Mouse (Mus musculus) limb, embryonic 14.5 days (tissue): ENCODE results near the gene Ost4. TPM values are rescaled to one million over a fixed set of nuclear protein-coding genes. Genes with fewer than 3 reads are reported as not detected.
"Not testable (repeated sequence)": the region's sequence is repeated elsewhere in the genome, so short reads cannot be mapped to it uniquely, and the experiment has no call there.

Source experiments
- ATAC-seq: fragments of 200-750 bp; cut with Nextera tagmentation; 2 replicates; pipeline ENCODE4 v1.8.0; 2017; ENCODE audit warnings: low read depth, moderate number of reproducible peaks, moderate TSS enrichment; ENCODE audit not compliant: low FRiP score
- DNase-seq: peaks from one replicate; pipeline ENCODE4 v3.0.0-alpha.2; 2015; ENCODE audit warnings: low spot score
- H3K27ac ChIP-seq: fragments of 300-500 bp; sonication (generic); replicated peaks from 2 replicates; pipeline ENCODE4 v1.5.1; 2014; ENCODE audit warnings: low read depth, mild to moderate bottlenecking, low read length, moderate library complexity, mixed read lengths
- H3K27me3 ChIP-seq: fragments of 300-500 bp; sonication (generic); 2 replicates; pipeline ENCODE4 v1.6.1; 2014; ENCODE audit warnings: low read length, mixed read lengths; ENCODE audit not compliant: control insufficient read depth, insufficient read depth
- H3K36me3 ChIP-seq: fragments of 300-500 bp; sonication (generic); 2 replicates; pipeline ENCODE4 v1.6.1; 2014; ENCODE audit warnings: mild to moderate bottlenecking, low read length, moderate library complexity, mixed read lengths; ENCODE audit not compliant: control insufficient read depth, insufficient read depth
- H3K4me1 ChIP-seq: fragments of 300-500 bp; sonication (generic); 2 replicates; pipeline ENCODE4 v1.6.1; 2014; ENCODE audit warnings: antibody characterized with exemption, low read length, mixed read lengths; ENCODE audit not compliant: control insufficient read depth, insufficient read depth
- H3K4me2 ChIP-seq: fragments of 300-500 bp; sonication (generic); replicated peaks from 2 replicates; pipeline ENCODE4 v1.6.1; 2014; ENCODE audit warnings: low read depth, mild to moderate bottlenecking, low read length, moderate library complexity; ENCODE audit not compliant: severe bottlenecking
- H3K4me3 ChIP-seq: fragments of 300-500 bp; sonication (generic); replicated peaks from 2 replicates; pipeline ENCODE4 v1.5.1; 2014; ENCODE audit warnings: low read length
- H3K9ac ChIP-seq: fragments of 300-500 bp; sonication (generic); 2 replicates; pipeline ENCODE4 v1.6.1; 2014; ENCODE audit warnings: mild to moderate bottlenecking, low read depth, low read length, moderate library complexity; ENCODE audit not compliant: severe bottlenecking
- H3K9me3 ChIP-seq: fragments of 300-500 bp; sonication (generic); 2 replicates; pipeline ENCODE4 v1.6.1; 2016; ENCODE audit warnings: low read length; ENCODE audit not compliant: control insufficient read depth
- POLR2A ChIP-seq: fragments of 200-500 bp; IDR thresholded peaks from 2 replicates; pipeline ENCODE4 v1.8.0; 2012; ENCODE audit warnings: inconsistent platforms, mild to moderate bottlenecking, moderate library complexity, borderline replicate concordance; ENCODE audit not compliant: insufficient read depth, insufficient read length; ENCODE audit errors: extremely low read depth
- WGBS: fragments of 180-500 bp; shearing (Covaris S2); extraction: QIAGEN DNeasy Blood & Tissue Kit; methylation state at CpG from one replicate; pipeline ENCODE4 v1.1.7; 2014; 5-methylcytosine and 5-hydroxymethylcytosine counted together
- polyA plus RNA-seq, 2 experiments: library from polyadenylated mRNA; depleted of rRNA in 1 of 2; stranded (reverse) in 1 of 2; unstranded in 1 of 2; fragments of >200 nt; fragmentation: Nextera tagmentation in 1 of 2; extraction: Ambion mirVana in 1 of 2; gene quantifications; 2 replicates each; pipeline versions ENCODE4 v1.2.1 to v1.2.3; 2012 to 2014

The Ost4 gene
- polyA plus RNA-seq, 2 experiments = 364 to 567 TPM

GRCm38 (mm10) chr5:30887331-30887761 lies 20.2 kb downstream of the Ost4 start:
- H3K36me3 ChIP-seq = peaks cover 20% of the 10 kb centered on the region
- peak; percentile 20 for ATAC-seq
- peak overlapping the region; percentile 80 for H3K4me3 ChIP-seq
- peaks cover 10% of the 10 kb centered on the region for H3K4me1 ChIP-seq
- H3K27me3 ChIP-seq = no peaks in the 10 kb centered on the region
- peak overlapping the region; percentile 75 for H3K9ac ChIP-seq
- peak; percentile 77; the same call in 1 of the 2 replicates for TF ChIP-seq POLR2A
- peak overlapping the region; percentile 98 for H3K27ac ChIP-seq
- peak overlapping the region; percentile 77 for H3K4me2 ChIP-seq
- under 1% methylated on average over 19 of the region's 19 CpGs for WGBS
- DNase-seq = peak; percentile 79
- no peaks in the 10 kb centered on the region for H3K9me3 ChIP-seq

- TF ChIP-seq POLR2A = no peak
- Histone ChIP-seq H3K27me3 (no peaks in the 10 kb centered on the region), H3K4me1 (peaks cover 10% of the 10 kb centered on the region), H3K9ac (peak overlapping the region; percentile 75), H3K27ac (peak overlapping the region; percentile 98), H3K4me2 (peak overlapping the region; percentile 77), H3K4me3 (peak overlapping the region; percentile 80), H3K9me3 (no peaks in the 10 kb centered on the region), H3K36me3 (peaks cover 14% of the 10 kb centered on the region)
- WGBS = 36% methylated on average over 5 of the region's 5 CpGs
- DNase-seq (no peak), ATAC-seq (no peak)
Observed at GRCm38 (mm10) chr5:30886731-30887130, 20.9 kb downstream of the Ost4 start.

GRCm38 (mm10) chr5:30886209-30886608 lies 21.4 kb downstream of the Ost4 start:
- H3K4me1 ChIP-seq = peaks cover 10% of the 10 kb centered on the region
- H3K27me3 ChIP-seq = no peaks in the 10 kb centered on the region
- H3K27ac ChIP-seq = peak overlapping the region; percentile 98; the same call in 1 of the 2 replicates
- no peak for TF ChIP-seq POLR2A
- H3K4me2 ChIP-seq = peak overlapping the region; percentile 77
- WGBS = 37% methylated on average over 4 of the region's 4 CpGs
- no peak overlapping the region; the same call in 1 of the 2 replicates for H3K4me3 ChIP-seq
- H3K9ac ChIP-seq = 0 out of 2 replicates have a peak overlapping the region, but pooled peaks have one; percentile 75
- peaks cover 9% of the 10 kb centered on the region for H3K36me3 ChIP-seq
- DNase-seq (no peak), ATAC-seq (no peak)
- H3K9me3 ChIP-seq = no peaks in the 10 kb centered on the region

- WGBS = 80% methylated on average over 4 of the region's 4 CpGs
- H3K9ac ChIP-seq, ATAC-seq, H3K4me1 ChIP-seq, H3K4me2 ChIP-seq, H3K9me3 ChIP-seq, H3K4me3 ChIP-seq, H3K27me3 ChIP-seq, H3K36me3 ChIP-seq, H3K27ac ChIP-seq, DNase-seq: not testable (repeated sequence)
Observed at GRCm38 (mm10) chr5:30881839-30882238, 25.7 kb downstream of the Ost4 start.

GRCm38 (mm10) chr5:30879347-30879943 lies 28.1 kb downstream of the Ost4 start:
- TF ChIP-seq POLR2A = no peak
- no peaks in the 10 kb centered on the region for H3K9me3 ChIP-seq
- H3K4me3 ChIP-seq = no peak overlapping the region
- no peak overlapping the region for H3K9ac ChIP-seq
- no peaks in the 10 kb centered on the region for H3K27me3 ChIP-seq
- no peak overlapping the region for H3K27ac ChIP-seq
- peaks cover 33% of the 10 kb centered on the region for H3K36me3 ChIP-seq
- H3K4me1 ChIP-seq = peaks cover 8% of the 10 kb centered on the region; the same call in 1 of the 2 replicates
- no peak overlapping the region for H3K4me2 ChIP-seq
- no peak for ATAC-seq
- peak; percentile 25 for DNase-seq
- 66% methylated on average over 5 of the region's 5 CpGs for WGBS
